ENCODE assay signal across 12 mouse cellular contexts in genomic region chr2:148040236-148041121, GRCm38 (mm10). TPM values are rescaled to one million over a fixed set of nuclear protein-coding genes. Genes with fewer than 3 reads are reported as not detected.
DNase-seq lines count a peak whose midpoint lies in the region; ATAC-seq and TF ChIP-seq lines count a peak whose summit lies in the region.
"Had no signal": no experiment of that assay in that cellular context is flagged by ENCODE, and none has a peak within 500 bp of the region (broad histone marks: within the 10 kb centered on the region; RNA-seq: fewer than 3 reads in every experiment).

No protein-coding gene starts in this region.

- H3K36me3 ChIP-seq in heart, embryonic 13.5 days = no peaks in the 10 kb centered on the region
- no peaks in the 10 kb centered on the region for H3K36me3 ChIP-seq in midbrain, embryonic 12.5 days
- H3K36me3 ChIP-seq in midbrain, embryonic 15.5 days (replicated peaks) = no peaks in the 10 kb centered on the region
- no peaks in the 10 kb centered on the region for H3K36me3 ChIP-seq in liver, embryonic 14.5 days (replicated peaks; ENCODE audit: control insufficient read depth, insufficient read depth, low read depth)

- H3K4me2 ChIP-seq in heart, embryonic 13.5 days = peak overlapping the region; percentile 33; the same call in 1 of the 2 replicates
- H3K4me2 ChIP-seq in midbrain, embryonic 12.5 days (replicated peaks) = peak overlapping the region; percentile 24
- no peak overlapping the region for H3K4me2 ChIP-seq in midbrain, embryonic 15.5 days
- peak overlapping the region; percentile 6 for H3K4me2 ChIP-seq in liver, embryonic 14.5 days (ENCODE audit: low read depth)

- peaks cover 35% of the 10 kb centered on the region for H3K4me1 ChIP-seq in heart, embryonic 13.5 days
- H3K4me1 ChIP-seq in midbrain, embryonic 12.5 days = peaks cover 4% of the 10 kb centered on the region; the same call in 1 of the 2 replicates
- peaks cover 5% of the 10 kb centered on the region; the same call in 1 of the 2 replicates for H3K4me1 ChIP-seq in midbrain, embryonic 15.5 days
- H3K4me1 ChIP-seq in liver, embryonic 14.5 days (replicated peaks; ENCODE audit: control insufficient read depth in 2 of 2, insufficient read depth in 2 of 2, low read length in 1 of 2) = no peaks in the 10 kb centered on the region

- TF ChIP-seq EP300 in liver, embryonic 14.5 days (IDR thresholded peaks at IDR 0.05; ENCODE audit: low read depth) = no peak

- 2% methylated on average over 37 of the region's 37 CpGs for WGBS in heart, embryonic 13.5 days
- WGBS in midbrain, embryonic 12.5 days = under 1% methylated on average over 36 of the region's 37 CpGs
- under 1% methylated on average over 37 of the region's 37 CpGs for WGBS in midbrain, embryonic 15.5 days
- 2% methylated on average over 37 of the region's 37 CpGs for WGBS in liver, embryonic 14.5 days (ENCODE audit: insufficient replicate concordance)

- H3K9me3 ChIP-seq in heart, embryonic 13.5 days = no peaks in the 10 kb centered on the region
- H3K9me3 ChIP-seq in midbrain, embryonic 12.5 days = no peaks in the 10 kb centered on the region
- no peaks in the 10 kb centered on the region for H3K9me3 ChIP-seq in midbrain, embryonic 15.5 days
- H3K9me3 ChIP-seq in liver, embryonic 14.5 days (ENCODE audit: control insufficient read depth, low read length) = no peaks in the 10 kb centered on the region

- 0 out of 2 replicates have a peak overlapping the region, but pooled peaks have one; percentile 10 for H3K9ac ChIP-seq in heart, embryonic 13.5 days
- no peak overlapping the region for H3K9ac ChIP-seq in midbrain, embryonic 12.5 days (replicated peaks)
- H3K9ac ChIP-seq in midbrain, embryonic 15.5 days = no peak overlapping the region
- H3K9ac ChIP-seq in liver, embryonic 14.5 days (replicated peaks) = no peak overlapping the region

- no peak overlapping the region for H3K27ac ChIP-seq in heart, embryonic 13.5 days (replicated peaks)
- H3K27ac ChIP-seq in midbrain, embryonic 12.5 days (replicated peaks) = peak overlapping the region; percentile 75
- H3K27ac ChIP-seq in midbrain, embryonic 15.5 days = no peak overlapping the region
- no peak overlapping the region for H3K27ac ChIP-seq in liver, embryonic 14.5 days

- peaks cover 100% of the 10 kb centered on the region for H3K27me3 ChIP-seq in heart, embryonic 13.5 days (replicated peaks)
- peaks cover 98% of the 10 kb centered on the region for H3K27me3 ChIP-seq in midbrain, embryonic 12.5 days
- H3K27me3 ChIP-seq in midbrain, embryonic 15.5 days (replicated peaks) = peaks cover 94% of the 10 kb centered on the region
- H3K27me3 ChIP-seq in liver, embryonic 14.5 days (ENCODE audit: control insufficient read depth, insufficient read depth, low read length) = peaks cover 92% of the 10 kb centered on the region

- TF ChIP-seq CTCF in liver, embryonic 14.5 days (IDR thresholded peaks at IDR 0.05; ENCODE audit: low read depth) = no peak

- ATAC-seq in heart, embryonic 13.5 days (ENCODE audit: extremely low read depth, insufficient number of reproducible peaks, low FRiP score, low TSS enrichment) = no peak
- no peak; the same call in 1 of the 2 replicates for ATAC-seq in midbrain, embryonic 12.5 days (ENCODE audit: low FRiP score, low read depth)
- no peak; the same call in 1 of the 2 replicates for ATAC-seq in midbrain, embryonic 15.5 days (replicated peaks)
- ATAC-seq in liver, embryonic 14.5 days (ENCODE audit: insufficient read depth) = no peak
- no peak for ATAC-seq in CD4-positive, CD25-positive, alpha-beta regulatory T cell, adult 4 months

- no peak for DNase-seq in heart, adult 18-20 months
- no peak for DNase-seq in liver, embryonic 14.5 days (ENCODE audit: low read depth in 3 of 3, low spot score in 3 of 3)
- no peak for DNase-seq in ovary, postnatal 36 days (ENCODE audit: low spot score)
- no peak for DNase-seq in right cerebral cortex, adult 18-20 months
- DNase-seq: adrenal gland, postnatal 10 days; cerebellum, adult 9-10 months had no signal

- H3K4me3 ChIP-seq in heart, embryonic 13.5 days = peak overlapping the region; percentile 32
- peak overlapping the region; percentile 30 for H3K4me3 ChIP-seq in midbrain, embryonic 12.5 days
- H3K4me3 ChIP-seq in midbrain, embryonic 15.5 days = no peak overlapping the region
- peak overlapping the region in 1 of 2 experiments; percentile 45; a peak in 1 of 4 replicates for H3K4me3 ChIP-seq in liver, embryonic 14.5 days (ENCODE audit: insufficient read depth in 1 of 2, low read depth in 2 of 2, low read length in 2 of 2)

RNA-seq across cellular contexts. Expression of gene Foxa2, which starts 6.3 kb away (rescaled TPM):
- polyA plus RNA-seq in heart, embryonic 13.5 days (2015; fragmentation: Nextera tagmentation; extraction: Ambion mirVana) = 1.2 and 1.8 TPM in 2 replicates
- total RNA-seq in heart, adult 18-20 months (2021) = under 1 TPM in 1 of 2 experiments, not detected in 1; 0.23 TPM
- 6.7 and 14.0 TPM in 2 replicates for polyA plus RNA-seq in midbrain, embryonic 12.5 days (2016; fragmentation: Nextera tagmentation; extraction: Ambion mirVana)
- polyA plus RNA-seq in midbrain, embryonic 15.5 days (2015; fragmentation: Nextera tagmentation; extraction: Ambion mirVana) = 5.2 and 6.1 TPM in 2 replicates
- 3.2 and 3.9 TPM in 2 replicates for polyA plus RNA-seq in liver, embryonic 14.5 days (2012; rRNA removed)
- polyA plus RNA-seq in liver, embryonic 14.5 days (2014; fragmentation: Nextera tagmentation; extraction: Ambion mirVana) = 2.8 and 3.9 TPM in 2 replicates
- polyA plus RNA-seq in CD4-positive, CD25-positive, alpha-beta regulatory T cell, adult 4 months (2017; shearing (Covaris generic)) = not detected
- total RNA-seq: hematopoietic stem cell, adult 5-6 weeks had no signal
- polyA plus RNA-seq: forebrain, embryonic 16.5 days had no signal
